Mouse (Mus musculus): Measurements from ENCODE around the gene Rbfox3.

- TF ChIP-seq POLR2A (IDR thresholded peaks at IDR 0.05; ENCODE audit: borderline replicate concordance, low read depth, low read length) (no peak), CTCF (IDR thresholded peaks at IDR 0.05; ENCODE audit: low read depth, low read length) (no peak)
These were observed 245.2 kb downstream of the Rbfox3 start for GRCm38 (mm10) chr11:118666172-118666571.

All from bone marrow macrophage, adult 2 months (primary cell).